Mouse (Mus musculus): ENCODE measurements around the gene Rnf26.

- TF ChIP-seq POLR2A (IDR thresholded peaks at IDR 0.05; ENCODE audit: insufficient read length, low read depth) = no peak
- TF ChIP-seq TCF12 (IDR thresholded peaks at IDR 0.05; ENCODE audit: insufficient read depth, poor library complexity, severe bottlenecking) = no peak
- no peak for TF ChIP-seq MYOG (IDR thresholded peaks at IDR 0.05; ENCODE audit: control insufficient read depth in 1 of 3, insufficient read depth in 1 of 3, insufficient read length in 2 of 3, low read depth in 2 of 3)
- no peak for TF ChIP-seq USF1 (IDR thresholded peaks at IDR 0.05; ENCODE audit: low read depth)
- no peak for TF ChIP-seq POLR2AphosphoS2 (IDR thresholded peaks at IDR 0.05; ENCODE audit: insufficient read length, low read depth)
- TF ChIP-seq CEBPB (IDR thresholded peaks at IDR 0.05; ENCODE audit: insufficient read depth, poor library complexity, severe bottlenecking) = no peak
- no peak for TF ChIP-seq REST (IDR thresholded peaks at IDR 0.05; ENCODE audit: insufficient read depth, insufficient read length)
- TF ChIP-seq MYOD1 (IDR thresholded peaks at IDR 0.05; ENCODE audit: control insufficient read depth in 1 of 3, insufficient read length in 2 of 3, low read depth in 2 of 3) = no peak
- TF ChIP-seq MAX (IDR thresholded peaks at IDR 0.05; ENCODE audit: low read depth) = no peak
Measured at GRCm38 (mm10) chr9:44126746-44127145, 13.4 kb upstream of the Rnf26 start.
